Mouse (Mus musculus): ENCODE measurements around the gene Ulk3. TPM values are rescaled to one million over a fixed set of nuclear protein-coding genes. Genes with fewer than 3 reads are reported as not detected.

Gene Ulk3
- 14.3 and 21.3 TPM in 2 replicates for polyA plus RNA-seq (2015; fragmentation: Nextera tagmentation; extraction: Ambion mirVana)

DNA sequence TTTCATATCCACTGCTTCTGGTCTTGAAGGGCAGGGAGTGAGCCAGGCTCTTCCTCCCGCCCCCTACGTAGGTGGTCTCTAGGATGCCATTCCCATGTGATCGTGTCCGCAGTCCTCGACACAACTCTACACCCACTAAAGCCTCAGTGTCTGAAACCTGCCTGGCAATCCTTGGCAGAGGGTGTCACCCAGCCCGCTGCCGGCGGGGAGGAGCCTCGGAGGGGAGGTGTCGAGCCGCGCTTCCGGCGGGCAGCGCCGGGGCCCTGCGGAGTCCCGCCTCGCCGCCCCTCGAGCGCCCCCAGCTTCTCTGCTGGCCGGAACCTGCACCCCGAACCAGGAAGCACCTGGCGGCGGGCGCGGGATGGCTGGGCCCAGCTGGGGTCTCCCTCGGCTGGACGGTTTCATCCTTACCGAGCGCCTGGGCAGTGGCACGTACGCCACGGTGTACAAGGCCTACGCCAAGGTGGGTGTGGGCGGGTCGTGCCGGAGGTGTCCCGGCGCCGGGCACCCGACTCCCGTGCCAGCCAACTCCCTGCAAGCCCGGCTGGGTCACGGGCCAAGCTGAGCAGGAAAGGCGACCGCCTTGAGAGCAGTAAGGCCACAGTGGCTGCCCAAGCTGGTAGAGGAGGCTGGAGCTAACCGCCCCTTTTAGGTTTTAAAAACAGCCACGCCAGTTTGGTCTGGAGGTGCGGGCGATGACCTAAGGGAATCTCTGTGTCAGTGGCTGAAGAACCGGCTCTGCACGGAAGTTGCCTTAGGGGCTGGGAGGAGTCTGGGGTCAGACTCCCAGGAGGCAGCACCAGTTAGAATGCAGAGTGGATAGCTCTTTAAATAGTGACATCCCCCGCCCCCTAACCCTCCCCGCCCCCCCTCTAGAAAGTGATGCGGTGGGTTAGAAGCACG is at the start of gene Ulk3:
Ulk3 (plus strand) TSS at position 229 of the 903 bp plus-strand sequence.
- Histone ChIP-seq H3K4me1 (replicated peaks) (peaks cover 25% of the 10 kb centered on the region), H3K36me3 (peaks cover 21% of the 10 kb centered on the region; the same call in 1 of the 2 replicates), H3K9ac (peak within 1 kb of the TSS; percentile 81), H3K27ac (peak within 1 kb of the TSS; percentile 87), H3K4me3 (peak within 1 kb of the TSS; percentile 78), H3K4me2 (peak within 1 kb of the TSS; percentile 85), H3K9me3 (replicated peaks) (no peaks in the 10 kb centered on the region), H3K27me3 (no peaks in the 10 kb centered on the region)
- ATAC-seq (replicated peaks; ENCODE audit: insufficient number of reproducible peaks, insufficient read depth, low FRiP score, low read depth) = peak; percentile 83
- WGBS = under 1% methylated on average over 58 of the region's 58 CpGs

DNA sequence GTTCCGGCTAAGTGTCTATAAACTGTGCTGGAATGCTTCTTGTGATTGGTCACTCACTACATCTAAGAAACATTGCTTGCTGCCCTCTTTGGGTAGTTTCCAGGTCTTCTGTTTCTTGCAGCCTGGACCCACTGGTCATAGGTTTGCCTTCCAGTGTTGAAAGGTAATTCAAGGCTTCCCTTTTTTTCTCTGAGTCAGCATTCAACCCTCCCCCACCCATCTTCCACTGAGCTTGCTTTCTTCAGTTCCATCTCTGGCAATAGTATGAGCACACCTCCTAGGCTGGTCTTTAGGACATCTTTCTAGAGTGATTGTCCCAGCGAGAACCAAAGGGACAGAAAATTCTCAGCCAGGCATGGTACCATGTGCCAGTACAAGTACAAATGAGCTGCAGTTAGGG is 49.7 kb upstream of the Ulk3 start:
- H3K27ac ChIP-seq = no peak overlapping the region
- H3K27me3 ChIP-seq = no peaks in the 10 kb centered on the region
- H3K9ac ChIP-seq = no peak overlapping the region
- ATAC-seq (replicated peaks; ENCODE audit: insufficient number of reproducible peaks, insufficient read depth, low FRiP score, low read depth) = no peak
- no peak overlapping the region for H3K4me3 ChIP-seq
- no peak overlapping the region for H3K4me2 ChIP-seq
- H3K4me1 ChIP-seq (replicated peaks) = peaks cover 16% of the 10 kb centered on the region
- WGBS = 85% methylated on average over 2 of the region's 2 CpGs
- H3K36me3 ChIP-seq = peaks cover 46% of the 10 kb centered on the region
- no peaks in the 10 kb centered on the region for H3K9me3 ChIP-seq (replicated peaks)

DNA sequence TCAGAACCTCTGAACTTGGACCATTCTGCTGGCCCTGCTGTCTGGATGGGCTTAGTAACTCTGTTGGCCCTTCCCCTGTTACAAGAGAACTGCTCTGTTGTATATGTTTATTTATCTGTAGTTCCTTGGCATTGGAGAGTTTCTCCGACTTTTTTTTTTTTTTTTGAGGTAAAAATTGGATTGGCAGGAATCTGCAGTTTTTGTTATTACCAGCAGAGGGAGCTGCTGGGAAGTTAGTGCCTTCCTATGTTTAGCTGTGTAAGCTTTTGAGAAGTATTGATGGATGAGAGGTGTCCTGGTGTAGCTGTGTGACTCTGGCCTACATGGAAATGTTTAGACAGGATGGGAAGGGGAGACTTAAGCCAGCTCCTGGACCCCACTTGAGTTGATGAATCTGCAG is 47.9 kb upstream of the Ulk3 start:
- Histone ChIP-seq H3K4me3 (no peak overlapping the region), H3K4me2 (no peak overlapping the region), H3K36me3 (peaks cover 59% of the 10 kb centered on the region), H3K27me3 (no peaks in the 10 kb centered on the region), H3K4me1 (replicated peaks) (peaks cover 16% of the 10 kb centered on the region), H3K9ac (no peak overlapping the region), H3K9me3 (replicated peaks) (no peaks in the 10 kb centered on the region), H3K27ac (no peak overlapping the region)
- ATAC-seq (replicated peaks; ENCODE audit: insufficient number of reproducible peaks, insufficient read depth, low FRiP score, low read depth) = no peak
- WGBS = 0% methylated on average over 1 of the region's 1 CpGs

DNA sequence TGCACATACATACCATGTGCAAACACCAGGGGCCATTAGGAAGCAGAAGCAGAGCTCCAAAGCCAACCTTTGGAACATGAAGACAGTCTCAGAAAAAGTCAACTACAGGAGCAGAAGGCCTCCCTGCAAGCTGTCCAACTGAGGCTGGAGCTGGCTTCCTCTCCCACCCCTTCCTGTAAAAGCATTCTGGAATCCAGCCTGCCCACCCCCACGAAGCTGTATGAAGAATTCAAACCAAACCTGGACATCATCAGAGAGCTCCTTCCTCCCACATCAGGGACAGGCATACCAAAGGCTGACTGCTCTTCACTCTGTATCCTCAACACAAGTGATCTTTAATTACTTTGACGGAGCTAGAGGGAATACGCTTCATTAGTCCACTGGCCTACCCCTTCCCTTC is 45.3 kb upstream of the Ulk3 start:
- ATAC-seq (replicated peaks; ENCODE audit: insufficient number of reproducible peaks, insufficient read depth, low FRiP score, low read depth) = no peak
- Histone ChIP-seq H3K9me3 (replicated peaks) (no peaks in the 10 kb centered on the region), H3K4me2 (no peak overlapping the region), H3K36me3 (peaks cover 78% of the 10 kb centered on the region), H3K27me3 (no peaks in the 10 kb centered on the region), H3K27ac (no peak overlapping the region), H3K9ac (no peak overlapping the region), H3K4me3 (no peak overlapping the region), H3K4me1 (replicated peaks) (peaks cover 14% of the 10 kb centered on the region)
- WGBS = 69% methylated on average over 3 of the region's 3 CpGs

DNA sequence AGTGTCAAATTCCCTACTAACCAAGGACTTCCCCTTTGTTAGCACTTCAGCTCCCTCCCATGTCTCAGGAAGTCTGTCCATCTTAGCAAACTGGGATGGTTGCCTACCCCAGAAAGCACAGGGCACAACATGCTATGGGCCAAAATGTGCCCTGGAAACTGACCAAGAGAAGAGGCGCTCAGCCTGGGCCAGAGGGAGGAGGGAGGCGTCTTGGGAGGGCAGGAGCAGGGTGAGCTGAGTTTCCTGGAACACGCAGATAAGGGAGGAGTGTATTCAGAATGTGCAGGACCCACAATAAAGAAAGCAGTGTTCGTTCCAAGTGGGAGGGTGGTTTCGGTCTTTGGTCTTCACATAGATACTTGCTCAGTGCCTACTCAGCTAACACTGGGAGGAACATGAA is 42.0 kb upstream of the Ulk3 start:
- WGBS = 64% methylated on average over 5 of the region's 5 CpGs
- Histone ChIP-seq H3K36me3 (peaks cover 70% of the 10 kb centered on the region), H3K27me3 (no peaks in the 10 kb centered on the region), H3K4me3 (no peak overlapping the region), H3K27ac (0 out of 2 replicates have a peak overlapping the region, but pooled peaks have one; percentile 8), H3K4me1 (replicated peaks) (peaks cover 38% of the 10 kb centered on the region), H3K9ac (no peak overlapping the region), H3K4me2 (no peak overlapping the region), H3K9me3 (replicated peaks) (no peaks in the 10 kb centered on the region)
- ATAC-seq (replicated peaks; ENCODE audit: insufficient number of reproducible peaks, insufficient read depth, low FRiP score, low read depth) = no peak; the same call in 1 of the 2 replicates

DNA sequence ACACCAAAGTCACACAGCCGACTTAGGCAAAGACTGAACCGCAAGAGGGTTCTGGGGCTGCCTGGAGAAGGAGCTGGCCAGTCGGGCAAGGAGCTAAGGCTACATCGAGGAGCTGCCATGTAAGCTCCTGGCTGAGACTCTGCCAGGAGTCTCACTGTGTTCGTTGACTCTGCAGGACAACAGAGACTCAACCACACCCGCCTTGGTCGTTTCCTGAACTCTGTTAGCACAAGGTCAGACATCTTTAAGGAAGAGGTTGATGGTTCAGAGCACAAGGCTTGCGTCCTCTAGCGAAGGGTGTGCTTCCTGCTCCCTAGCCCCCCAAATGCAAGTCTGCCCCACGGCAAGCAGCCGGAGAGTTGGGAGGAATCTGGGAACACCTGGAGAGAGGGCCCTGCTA is 41.4 kb upstream of the Ulk3 start:
- Histone ChIP-seq H3K9ac (no peak overlapping the region), H3K36me3 (peaks cover 64% of the 10 kb centered on the region), H3K27ac (no peak overlapping the region), H3K27me3 (no peaks in the 10 kb centered on the region), H3K4me2 (no peak overlapping the region), H3K4me3 (no peak overlapping the region), H3K9me3 (replicated peaks) (no peaks in the 10 kb centered on the region), H3K4me1 (replicated peaks) (peaks cover 38% of the 10 kb centered on the region)
- no peak for ATAC-seq (replicated peaks; ENCODE audit: insufficient number of reproducible peaks, insufficient read depth, low FRiP score, low read depth)
- 83% methylated on average over 11 of the region's 11 CpGs for WGBS

DNA sequence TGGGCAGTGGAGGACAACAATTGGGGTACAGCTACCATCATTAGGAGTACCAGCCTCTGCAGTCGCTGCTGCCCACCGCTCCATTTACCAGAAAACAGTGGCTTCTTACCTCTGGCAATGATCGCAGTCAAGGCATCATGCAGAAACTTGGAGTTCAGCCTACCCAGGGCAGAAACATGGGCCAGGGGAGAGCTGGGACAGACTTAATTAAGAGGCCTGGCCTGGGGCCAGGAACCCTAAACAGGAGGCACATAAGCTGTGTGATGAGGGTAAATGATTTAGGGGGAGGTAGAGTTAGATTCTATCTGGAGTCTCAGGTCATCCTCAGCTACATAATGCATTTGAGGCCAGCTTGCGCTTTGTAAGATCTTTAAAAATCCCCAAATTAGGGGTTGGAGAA is 40.1 kb upstream of the Ulk3 start:
- H3K27me3 ChIP-seq = no peaks in the 10 kb centered on the region
- H3K9ac ChIP-seq = no peak overlapping the region
- H3K9me3 ChIP-seq (replicated peaks) = no peaks in the 10 kb centered on the region
- no peak overlapping the region for H3K4me3 ChIP-seq
- 87% methylated on average over 4 of the region's 4 CpGs for WGBS
- H3K36me3 ChIP-seq = peaks cover 51% of the 10 kb centered on the region
- H3K27ac ChIP-seq = peak overlapping the region; percentile 88
- no peak for ATAC-seq (replicated peaks; ENCODE audit: insufficient number of reproducible peaks, insufficient read depth, low FRiP score, low read depth)
- no peak overlapping the region for H3K4me2 ChIP-seq
- H3K4me1 ChIP-seq (replicated peaks) = peaks cover 38% of the 10 kb centered on the region

DNA sequence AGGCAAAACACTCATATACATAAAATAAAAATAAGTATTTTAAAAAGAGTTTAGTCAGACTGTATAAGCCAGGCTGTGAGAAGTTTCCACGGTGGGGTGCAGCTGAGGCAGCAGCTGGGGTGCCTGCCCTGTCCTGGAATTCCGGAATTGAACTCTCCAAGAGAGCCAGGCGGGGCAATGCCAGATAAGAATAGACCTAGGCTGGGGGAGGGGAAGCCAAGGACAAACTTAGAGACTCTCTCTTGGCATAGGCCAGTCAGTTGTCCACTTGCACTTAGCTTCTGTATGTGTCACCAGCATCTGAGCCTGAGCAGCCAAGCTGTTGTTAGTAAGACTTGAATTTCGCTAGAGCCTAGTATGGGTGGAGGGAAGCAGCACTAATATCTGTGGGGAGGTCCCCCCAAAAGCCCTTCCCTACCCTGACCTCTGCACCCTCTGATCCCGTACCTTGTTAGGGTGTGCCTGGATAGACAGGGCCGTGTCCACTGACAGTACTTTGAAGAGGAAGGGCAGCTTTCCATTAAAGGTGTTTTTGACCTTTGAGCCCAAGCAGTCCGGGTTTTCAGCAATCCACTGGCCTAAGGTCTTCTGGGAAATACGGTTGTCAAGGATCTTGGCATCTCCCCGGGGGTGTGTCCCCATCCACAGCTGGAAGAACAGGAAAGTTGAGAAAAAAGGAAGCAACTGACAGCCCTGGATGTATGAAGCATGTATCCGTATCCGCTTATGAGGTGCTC is 39.0 kb upstream of the Ulk3 start:
- no peak overlapping the region for H3K4me3 ChIP-seq
- H3K4me2 ChIP-seq = peak overlapping the region; percentile 38
- H3K4me1 ChIP-seq (replicated peaks) = peaks cover 38% of the 10 kb centered on the region
- peaks cover 40% of the 10 kb centered on the region for H3K36me3 ChIP-seq
- peak overlapping the region; percentile 88 for H3K27ac ChIP-seq
- 59% methylated on average over 11 of the region's 11 CpGs for WGBS
- H3K27me3 ChIP-seq = no peaks in the 10 kb centered on the region
- no peak overlapping the region for H3K9ac ChIP-seq
- peak; percentile 79 for ATAC-seq (replicated peaks; ENCODE audit: insufficient number of reproducible peaks, insufficient read depth, low FRiP score, low read depth)
- H3K9me3 ChIP-seq (replicated peaks) = no peaks in the 10 kb centered on the region

DNA sequence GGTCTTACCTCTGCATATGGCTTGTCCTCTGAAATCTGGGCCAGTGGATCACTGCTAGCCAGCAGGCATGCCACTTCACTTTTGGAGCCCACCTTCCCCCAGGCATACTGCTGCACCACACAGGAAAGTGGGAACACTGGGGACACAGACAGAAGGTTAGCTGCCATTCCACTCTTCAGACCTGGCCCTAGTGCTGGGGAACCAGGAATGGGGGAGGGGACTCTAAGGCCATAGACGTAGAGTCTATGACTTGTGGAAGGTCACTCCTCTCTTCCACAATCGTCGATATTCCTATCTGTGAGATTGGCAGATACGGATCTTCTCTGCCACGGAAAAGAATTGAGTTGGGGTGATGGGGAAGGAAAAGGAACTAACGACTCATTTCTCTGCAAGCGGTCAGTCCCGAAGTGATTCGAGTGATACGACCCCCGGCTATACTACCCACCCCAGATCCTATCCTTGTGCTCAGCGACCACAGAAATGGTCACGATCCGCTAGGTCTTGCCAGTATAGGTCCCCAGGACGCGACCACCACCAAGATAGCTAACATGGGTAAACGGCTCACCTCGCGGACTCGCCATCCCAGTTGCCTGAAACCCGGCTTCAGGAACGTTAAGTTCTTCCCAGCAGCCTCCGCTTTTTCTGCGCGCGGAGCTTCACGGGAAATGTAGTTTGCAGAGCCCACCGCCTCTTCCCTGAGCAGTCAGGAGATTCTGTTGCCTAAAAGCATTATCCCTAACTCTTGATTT is 36.9 kb upstream of the Ulk3 start, which contains the start of gene Mpi:
Mpi (minus strand) TSS at position 625 of the 749 bp plus-strand sequence.
- peak within 1 kb of the TSS; percentile 84 for H3K4me2 ChIP-seq
- H3K9ac ChIP-seq = peak within 1 kb of the TSS; percentile 71
- WGBS = 4% methylated on average over 28 of the region's 28 CpGs
- peak within 1 kb of the TSS; percentile 36; the same call in 1 of the 2 replicates for H3K27ac ChIP-seq
- no peaks in the 10 kb centered on the region for H3K9me3 ChIP-seq (replicated peaks)
- H3K27me3 ChIP-seq = no peaks in the 10 kb centered on the region
- H3K4me3 ChIP-seq = peak within 1 kb of the TSS; percentile 75
- peaks cover 36% of the 10 kb centered on the region for H3K4me1 ChIP-seq (replicated peaks)
- peaks cover 26% of the 10 kb centered on the region for H3K36me3 ChIP-seq
- ATAC-seq (replicated peaks; ENCODE audit: insufficient number of reproducible peaks, insufficient read depth, low FRiP score, low read depth) = no peak

DNA sequence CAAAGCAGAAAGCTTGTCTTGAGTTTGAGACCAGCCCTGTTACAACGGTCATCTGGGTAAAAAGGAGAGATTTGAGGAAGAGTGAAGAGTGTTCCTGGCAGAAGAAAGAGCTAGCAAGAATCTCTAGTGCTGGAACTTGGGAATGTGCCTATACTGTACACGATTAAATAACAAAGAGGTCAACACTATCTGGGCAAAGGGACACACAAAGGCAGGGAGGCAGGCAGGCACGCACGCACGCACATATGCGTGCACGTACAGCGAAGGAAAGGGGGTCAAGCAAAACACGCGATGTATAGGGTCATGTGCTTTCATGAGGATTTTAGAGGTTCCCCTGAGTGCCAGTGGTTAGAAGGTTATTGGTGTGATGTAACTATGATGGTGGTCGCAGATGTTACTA is 36.1 kb upstream of the Ulk3 start:
- Histone ChIP-seq H3K9ac (no peak overlapping the region), H3K36me3 (peaks cover 18% of the 10 kb centered on the region; the same call in 1 of the 2 replicates), H3K27ac (no peak overlapping the region), H3K4me1 (replicated peaks) (peaks cover 33% of the 10 kb centered on the region), H3K9me3 (replicated peaks) (no peaks in the 10 kb centered on the region), H3K4me3 (no peak overlapping the region), H3K27me3 (no peaks in the 10 kb centered on the region), H3K4me2 (no peak overlapping the region)
- 69% methylated on average over 11 of the region's 11 CpGs for WGBS
- ATAC-seq (replicated peaks; ENCODE audit: insufficient number of reproducible peaks, insufficient read depth, low FRiP score, low read depth) = no peak

DNA sequence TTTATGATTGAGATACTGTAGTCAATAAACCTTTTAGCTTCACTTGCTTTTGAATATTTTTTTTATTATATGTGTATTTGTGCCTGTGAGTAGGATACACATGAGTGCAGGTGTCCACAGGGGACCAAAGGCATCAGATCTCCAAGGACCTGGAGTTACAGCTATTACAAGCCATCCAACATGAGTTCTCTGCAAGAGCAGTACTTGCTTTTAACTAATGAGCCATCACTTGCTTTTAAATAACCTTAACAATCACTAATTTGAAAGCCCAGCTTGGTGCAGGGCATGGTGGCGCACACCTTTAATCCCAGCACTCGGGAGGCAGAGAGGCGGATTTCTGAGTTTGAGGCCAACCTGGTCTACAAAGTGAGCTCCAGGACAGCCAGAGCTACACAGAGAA is 34.5 kb upstream of the Ulk3 start:
- H3K27ac ChIP-seq = no peak overlapping the region
- H3K27me3 ChIP-seq = no peaks in the 10 kb centered on the region
- H3K4me3 ChIP-seq = no peak overlapping the region
- H3K4me2 ChIP-seq = no peak overlapping the region
- no peak overlapping the region for H3K9ac ChIP-seq
- peaks cover 18% of the 10 kb centered on the region for H3K4me1 ChIP-seq (replicated peaks)
- ATAC-seq (replicated peaks; ENCODE audit: insufficient number of reproducible peaks, insufficient read depth, low FRiP score, low read depth) = no peak
- H3K9me3 ChIP-seq (replicated peaks) = no peaks in the 10 kb centered on the region
- H3K36me3 ChIP-seq = peaks cover 4% of the 10 kb centered on the region; the same call in 1 of the 2 replicates
- 59% methylated on average over 3 of the region's 3 CpGs for WGBS

All from heart, embryonic 15.5 days (tissue).